Mouse (Mus musculus) CH12.LX (cell line): Measurements from ENCODE around the gene Apopt1.

Experiments used
- CTCF ChIP-seq, 2 experiments: IDR thresholded peaks in 1 of 2; conservative IDR thresholded peaks in 1 of 2; 2 replicates each; pipeline ENCODE4 v1.5.1; 2011 to 2012; ENCODE audit warnings: low read depth in 2 of 2, low read length in 2 of 2, improper control_type of control experiment in 1 of 2, inconsistent platforms in 1 of 2, mild to moderate bottlenecking in 1 of 2, moderate library complexity in 1 of 2
- EP300 ChIP-seq: IDR thresholded peaks from 2 replicates; pipeline ENCODE4 v1.6.1; 2011; ENCODE audit warnings: low read length, improper control_type of control experiment
- ETS1 ChIP-seq: conservative IDR thresholded peaks from 2 replicates; pipeline ENCODE4 v1.6.1; 2012; ENCODE audit warnings: low read depth, mild to moderate bottlenecking, inconsistent platforms, low read length, improper control_type of control experiment, moderate library complexity
- JUN ChIP-seq: IDR thresholded peaks from 2 replicates; pipeline ENCODE4 v1.6.1; 2011; ENCODE audit warnings: low read depth, mild to moderate bottlenecking, low read length, improper control_type of control experiment, moderate library complexity; ENCODE audit not compliant: insufficient read depth
- KAT2A ChIP-seq: IDR thresholded peaks from 2 replicates; pipeline ENCODE4 v1.6.1; 2012; ENCODE audit warnings: low read length, improper control_type of control experiment, inconsistent platforms; ENCODE audit not compliant: insufficient replicate concordance
- MAFK ChIP-seq: IDR thresholded peaks from 2 replicates; pipeline ENCODE4 v1.6.1; 2011; ENCODE audit warnings: low read length, improper control_type of control experiment; ENCODE audit not compliant: insufficient replicate concordance
- POLR2A ChIP-seq: IDR thresholded peaks from 2 replicates; pipeline ENCODE4 v1.6.1; 2011; ENCODE audit warnings: low read depth, mild to moderate bottlenecking, improper control_type of control experiment, low read length
- POLR2AphosphoS2 ChIP-seq: IDR thresholded peaks from 2 replicates; pipeline ENCODE4 v1.6.1; 2011; ENCODE audit warnings: low read depth, low read length, improper control_type of control experiment
- RAD21 ChIP-seq: IDR thresholded peaks from 2 replicates; pipeline ENCODE4 v1.6.1; 2011; ENCODE audit warnings: low read depth, mild to moderate bottlenecking, low read length, improper control_type of control experiment, moderate library complexity
- SIN3A ChIP-seq: IDR thresholded peaks from 2 replicates; pipeline ENCODE4 v1.6.1; 2012; ENCODE audit warnings: low read length, improper control_type of control experiment, inconsistent platforms
- TBP ChIP-seq: conservative IDR thresholded peaks from 2 replicates; pipeline ENCODE4 v1.6.1; 2011; ENCODE audit warnings: low read depth, low read length, improper control_type of control experiment
- TCF12 ChIP-seq: IDR thresholded peaks from 2 replicates; pipeline ENCODE4 v1.6.1; 2014; ENCODE audit warnings: low read depth, mild to moderate bottlenecking, inconsistent platforms, low read length, improper control_type of control experiment
- UBTF ChIP-seq: IDR thresholded peaks from 2 replicates; pipeline ENCODE4 v1.6.1; 2012; ENCODE audit warnings: low read depth, mild to moderate bottlenecking, inconsistent platforms, low read length, improper control_type of control experiment, moderate library complexity
- USF2 ChIP-seq: conservative IDR thresholded peaks from 2 replicates; pipeline ENCODE4 v1.6.1; 2011; ENCODE audit warnings: low read depth, low read length, improper control_type of control experiment

- peak; percentile 87 for TF ChIP-seq POLR2A
- TF ChIP-seq ETS1: no peak
- peak in 1 of 2 experiments; percentile 4; a peak in 1 of 4 replicates for TF ChIP-seq CTCF (conservative IDR thresholded peaks at IDR 0.05 in 1 of 2, IDR thresholded peaks at IDR 0.05 in 1 of 2; ENCODE audit: low read depth in 2 of 2, low read length in 2 of 2)
- 0 out of 2 replicates have a peak, but pooled peaks have one; percentile 20 for TF ChIP-seq TBP
- no peak for TF ChIP-seq EP300
- TF ChIP-seq POLR2AphosphoS2: peak; percentile 78
- TF ChIP-seq TCF12: peak; percentile 100
- no peak for TF ChIP-seq MAFK
- TF ChIP-seq RAD21: no peak
- TF ChIP-seq JUN: no peak
- TF ChIP-seq USF2: no peak
- peak; percentile 96 for TF ChIP-seq KAT2A
- TF ChIP-seq UBTF: peak; percentile 65; the same call in 1 of the 2 replicates
- peak; percentile 100 for TF ChIP-seq SIN3A
These were observed at the start of gene Apopt1, which contains the start of gene Bag5 for GRCm38 (mm10) chr12:111713004-111713651.
